Mouse (Mus musculus): ENCODE measurements at regions not wholly inside any gene's neighbourhood (a gene's known extent, or its start where the extent isn't known, plus 50 kb on each side); places are given as distances from the start of the nearest gene placed in this dataset.

DNA sequence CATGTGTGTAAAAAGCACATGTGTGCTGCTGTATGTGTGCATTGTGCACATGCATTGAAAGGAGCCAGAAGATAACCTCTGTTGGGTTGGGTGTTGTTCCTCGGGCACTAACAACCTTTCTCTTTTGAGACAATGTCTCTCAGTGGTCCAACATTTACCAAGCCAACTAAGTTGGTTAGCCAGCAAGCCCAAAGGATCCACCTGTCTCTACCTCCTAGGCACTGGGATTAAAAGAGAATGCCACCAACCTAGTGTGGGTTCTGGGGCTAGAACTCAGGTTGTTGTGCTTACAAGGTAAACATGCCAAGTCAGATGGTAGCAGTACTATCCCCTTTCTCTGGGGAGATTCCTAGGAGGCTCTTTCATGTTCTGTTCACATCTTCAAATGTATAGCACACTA lies 459.1 kb upstream of the Atp11b start:
- no peak overlapping the region for H3K4me3 ChIP-seq (replicated peaks in 1 of 3; ENCODE audit: low read depth in 2 of 3, low read length in 2 of 3, poor library complexity in 1 of 3)
- no peaks in the 10 kb centered on the region for H3K79me2 ChIP-seq (replicated peaks; ENCODE audit: control insufficient read depth, extremely low read depth, insufficient read depth, poor library complexity, severe bottlenecking)
- no peaks in the 10 kb centered on the region for H3K27me3 ChIP-seq (replicated peaks)
- H3K4me2 ChIP-seq (ENCODE audit: insufficient read depth, low read depth, poor library complexity, severe bottlenecking) = no peak overlapping the region
- TF ChIP-seq NRF1 (IDR thresholded peaks at IDR 0.05; ENCODE audit: low read depth, low read length) = no peak
- TF ChIP-seq MXI1 (IDR thresholded peaks at IDR 0.05; ENCODE audit: low read depth, low read length) = no peak
- no peak for TF ChIP-seq SIN3A (IDR thresholded peaks at IDR 0.05; ENCODE audit: low read length)
- no peak for TF ChIP-seq KAT2A (IDR thresholded peaks at IDR 0.05; ENCODE audit: insufficient replicate concordance, low read length)
- no peak for TF ChIP-seq ZMIZ1 (IDR thresholded peaks at IDR 0.05; ENCODE audit: low read depth, low read length)
- no peak for TF ChIP-seq HCFC1 (IDR thresholded peaks at IDR 0.05; ENCODE audit: low read depth, low read length)
- TF ChIP-seq POLR2AphosphoS2 (IDR thresholded peaks at IDR 0.05; ENCODE audit: low read depth, low read length) = no peak
- TF ChIP-seq E2F4 (IDR thresholded peaks at IDR 0.05; ENCODE audit: insufficient replicate concordance, low read depth, low read length) = no peak
- TF ChIP-seq BHLHE40 (IDR thresholded peaks at IDR 0.05; ENCODE audit: low read depth, low read length) = no peak
- TF ChIP-seq IRF4 (IDR thresholded peaks at IDR 0.05; ENCODE audit: low read depth, low read length) = no peak
- TF ChIP-seq JUND (conservative IDR thresholded peaks at IDR 0.05; ENCODE audit: low read depth, low read length) = no peak
- TF ChIP-seq NELFE (IDR thresholded peaks at IDR 0.05; ENCODE audit: low read depth, low read length) = no peak
- TF ChIP-seq EP300 (IDR thresholded peaks at IDR 0.05; ENCODE audit: low read length) = no peak
- no peak for TF ChIP-seq MAFK (IDR thresholded peaks at IDR 0.05; ENCODE audit: insufficient replicate concordance, low read length)
- no peak for TF ChIP-seq MAX (IDR thresholded peaks at IDR 0.05; ENCODE audit: low read length)
- no peak for TF ChIP-seq CHD2 (IDR thresholded peaks at IDR 0.05; ENCODE audit: low read length)
- TF ChIP-seq USF1 (IDR thresholded peaks at IDR 0.05; ENCODE audit: low read depth, low read length) = no peak
- no peak overlapping the region for H3K9ac ChIP-seq (ENCODE audit: insufficient read depth, low read depth)
- in situ Hi-C loops (cut with MboI; ENCODE audit: low pct_ligation_motif_present, low pct_unique_long_range_greater_than_20kb, low sequenced_read_pairs) (no loop called here), dilution Hi-C loops (cut with MboI; ENCODE audit: extremely low pct_ligation_motif_present, extremely low pct_unique_long_range_greater_than_20kb, low sequenced_read_pairs) (no loop called here)
- H3K9me3 ChIP-seq (replicated peaks; ENCODE audit: low read length) = no peaks in the 10 kb centered on the region
- no peaks in the 10 kb centered on the region for H3K4me1 ChIP-seq (ENCODE audit: control insufficient read depth in 1 of 2, insufficient read depth in 2 of 2)
- no peak for DNase-seq (ENCODE audit: extremely low read depth)
- no peak overlapping the region for H3K27ac ChIP-seq (ENCODE audit: insufficient read depth, low read depth)
- no peaks in the 10 kb centered on the region for H3K36me3 ChIP-seq (replicated peaks in 1 of 2; ENCODE audit: control insufficient read depth in 1 of 2, insufficient read depth in 1 of 2, low read length in 1 of 2)

DNA sequence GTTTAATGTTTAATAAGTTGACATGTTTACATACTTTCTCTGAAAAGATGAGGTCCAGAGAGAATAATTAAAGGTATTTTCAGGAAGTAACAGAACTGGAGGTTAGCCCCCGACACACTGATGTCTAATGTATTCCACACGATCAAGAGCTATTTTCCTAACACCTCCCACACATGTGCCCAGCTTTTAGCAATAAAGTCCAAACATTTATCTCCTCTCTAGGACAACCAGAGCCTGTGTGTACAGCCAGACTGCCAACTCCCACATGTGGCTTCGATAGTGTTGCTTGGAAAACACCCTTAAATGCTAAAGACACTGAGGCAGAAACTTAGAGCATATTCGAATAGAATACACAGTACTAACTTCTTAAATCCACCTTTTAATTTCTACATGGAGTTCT lies 458.2 kb upstream of the Atp11b start:
- TF ChIP-seq TCF12 (IDR thresholded peaks at IDR 0.05; ENCODE audit: low read depth, low read length) = no peak
- TF ChIP-seq MXI1 (IDR thresholded peaks at IDR 0.05; ENCODE audit: low read depth, low read length) = no peak
- no peak for TF ChIP-seq HCFC1 (IDR thresholded peaks at IDR 0.05; ENCODE audit: low read depth, low read length)
- TF ChIP-seq NELFE (IDR thresholded peaks at IDR 0.05; ENCODE audit: low read depth, low read length) = no peak
- TF ChIP-seq JUND (conservative IDR thresholded peaks at IDR 0.05; ENCODE audit: low read depth, low read length) = no peak
- no peak for TF ChIP-seq ETS1 (conservative IDR thresholded peaks at IDR 0.05; ENCODE audit: low read depth, low read length)
- no peak for TF ChIP-seq USF2 (conservative IDR thresholded peaks at IDR 0.05; ENCODE audit: low read depth, low read length)
- no peak for TF ChIP-seq MAZ (IDR thresholded peaks at IDR 0.05; ENCODE audit: low read depth, low read length)
- no peak for TF ChIP-seq CTCF (conservative IDR thresholded peaks at IDR 0.05 in 1 of 2, IDR thresholded peaks at IDR 0.05 in 1 of 2; ENCODE audit: low read depth in 2 of 2, low read length in 2 of 2)
- Histone ChIP-seq H3K9ac (ENCODE audit: insufficient read depth, low read depth) (no peak overlapping the region), H3K4me3 (replicated peaks in 1 of 3; ENCODE audit: low read depth in 2 of 3, low read length in 2 of 3, poor library complexity in 1 of 3) (no peak overlapping the region), H3K27ac (ENCODE audit: insufficient read depth, low read depth) (no peak overlapping the region), H3K27me3 (replicated peaks) (no peaks in the 10 kb centered on the region), H3K4me2 (ENCODE audit: insufficient read depth, low read depth, poor library complexity, severe bottlenecking) (no peak overlapping the region), H3K4me1 (ENCODE audit: control insufficient read depth in 1 of 2, insufficient read depth in 2 of 2) (no peaks in the 10 kb centered on the region), H3K36me3 (replicated peaks in 1 of 2; ENCODE audit: control insufficient read depth in 1 of 2, insufficient read depth in 1 of 2, low read length in 1 of 2) (no peaks in the 10 kb centered on the region), H3K79me2 (replicated peaks; ENCODE audit: control insufficient read depth, extremely low read depth, insufficient read depth, poor library complexity, severe bottlenecking) (no peaks in the 10 kb centered on the region), H3K9me3 (replicated peaks; ENCODE audit: low read length) (no peaks in the 10 kb centered on the region)
- in situ Hi-C loops (cut with MboI; ENCODE audit: low pct_ligation_motif_present, low pct_unique_long_range_greater_than_20kb, low sequenced_read_pairs) = no loop called here
- dilution Hi-C loops (cut with MboI; ENCODE audit: extremely low pct_ligation_motif_present, extremely low pct_unique_long_range_greater_than_20kb, low sequenced_read_pairs) = no loop called here
- DNase-seq (ENCODE audit: extremely low read depth) = no peak

All from CH12.LX (cell line).